Mouse (Mus musculus) macrophage (primary cell): ENCODE data around the gene Zfp759. TPM values are rescaled to one million over a fixed set of nuclear protein-coding genes. Genes with fewer than 3 reads are reported as not detected.
"Not testable (repeated sequence)": the region's sequence is repeated elsewhere in the genome, so short reads cannot be mapped to it uniquely, and the experiment has no call there.

Experiments used
- H3K27ac ChIP-seq: fragments of 350-480 bp; formaldehyde crosslinking; 2 replicates; pipeline ENCODE4 v1.9.0; 2021
- H3K36me3 ChIP-seq: fragments of 350-480 bp; formaldehyde crosslinking; 2 replicates; pipeline ENCODE4 v1.9.0; 2021; ENCODE audit errors: inconsistent target
- H3K4me3 ChIP-seq: fragments of 350-480 bp; formaldehyde crosslinking; 2 replicates; pipeline ENCODE4 v1.9.0; 2021; ENCODE audit errors: inconsistent target
- H3K79me2 ChIP-seq: fragments of 350-480 bp; formaldehyde crosslinking; 2 replicates; pipeline ENCODE4 v1.9.0; 2021; ENCODE audit errors: inconsistent target
- WGBS: methylation state at CpG from one replicate; pipeline ENCODE4 v1.1.7; 2026; ENCODE audit warnings: inconsistent platforms; ENCODE audit not compliant: missing documents; 5-methylcytosine and 5-hydroxymethylcytosine counted together
- polyA plus RNA-seq: library from polyadenylated mRNA; stranded (reverse); fragments of 250-400 nt; gene quantifications from 3 replicates; pipeline ENCODE4 v1.2.4, GENCODE M21; 2018; ENCODE audit warnings: inconsistent platforms
- total RNA-seq, 78 experiments: library from RNA; depleted of rRNA; stranded (reverse); fragments of 250-400 nt; gene quantifications; 1 replicate in 9 of 78; 2 replicates in 24 of 78; 3 replicates in 43 of 78; 4 replicates in 2 of 78; pipeline ENCODE4 v1.2.4; 2018; ENCODE audit warnings: inconsistent platforms in 56 of 78

Zfp759 gene
- 1 to 10 TPM in 20 of 26 experiments, under 1 TPM in 5, not detected in 1; 0.36 to 9.4 (median 2.8) TPM for total RNA-seq (2018; cell fraction: chromatin; rRNA removed)
- 1 to 10 TPM in 19 of 26 experiments, under 1 TPM in 7; 0.28 to 3.7 (median 2.6) TPM for total RNA-seq (2018; cell fraction: cytosol; rRNA removed)
- total RNA-seq (2018; cell fraction: nucleus; rRNA removed) = 1 to 10 TPM in 16 of 26 experiments, under 1 TPM in 9, not detected in 1; 0.19 to 9.6 (median 1.5) TPM
- polyA plus RNA-seq = 1.9 to 4.9 TPM (median 2.7 TPM) in 3 replicates

GRCm38 (mm10) chr13:67121360-67121759 lies at the start of gene Zfp759:
Zfp759 (plus strand) TSS chr13:67121660.
- not testable (repeated sequence) for H3K27ac ChIP-seq, H3K4me3 ChIP-seq, H3K79me2 ChIP-seq, H3K36me3 ChIP-seq

- Histone ChIP-seq H3K36me3 (peaks cover 32% of the 10 kb centered on the region), H3K79me2 (no peaks in the 10 kb centered on the region), H3K4me3 (no peak overlapping the region), H3K27ac (no peak overlapping the region)
- WGBS = 92% methylated on average over 2 of the region's 2 CpGs
Measured at GRCm38 (mm10) chr13:67072786-67073185, 48.7 kb upstream of the Zfp759 start.

- 100% methylated on average over 2 of the region's 2 CpGs for WGBS
- Histone ChIP-seq H3K4me3 (no peak overlapping the region), H3K36me3 (peaks cover 13% of the 10 kb centered on the region; the same call in 1 of the 2 replicates)
Measured at GRCm38 (mm10) chr13:67077244-67077643, 44.2 kb upstream of the Zfp759 start.

GRCm38 (mm10) chr13:67081142-67081713 lies 40.2 kb upstream of the Zfp759 start:
- no peaks in the 10 kb centered on the region for H3K36me3 ChIP-seq
- peak overlapping the region; percentile 69 for H3K27ac ChIP-seq
- H3K4me3 ChIP-seq = peak overlapping the region; percentile 48
- under 1% methylated on average over 23 of the region's 24 CpGs for WGBS
- H3K79me2 ChIP-seq = no peaks in the 10 kb centered on the region

More at GRCm38 (mm10) chr13:67077244-67077643, 44.2 kb upstream of the Zfp759 start:
- Histone ChIP-seq H3K27ac (no peak overlapping the region), H3K79me2 (no peaks in the 10 kb centered on the region)

GRCm38 (mm10) chr13:67081946-67082345 lies 39.5 kb upstream of the Zfp759 start:
- Histone ChIP-seq H3K27ac (peak overlapping the region; percentile 69), H3K4me3 (peak overlapping the region; percentile 48; the same call in 1 of the 2 replicates), H3K36me3 (no peaks in the 10 kb centered on the region), H3K79me2 (no peaks in the 10 kb centered on the region)
- WGBS = 50% methylated on average over 1 of the region's 1 CpGs

GRCm38 (mm10) chr13:67090154-67090553 lies 31.3 kb upstream of the Zfp759 start:
- H3K4me3 ChIP-seq = no peak overlapping the region
- 100% methylated on average over 1 of the region's 1 CpGs for WGBS

GRCm38 (mm10) chr13:67097876-67098275 lies 23.6 kb upstream of the Zfp759 start, which contains the start of gene Zfp708:
Zfp708 (minus strand) TSS chr13:67097976.
- H3K36me3 ChIP-seq = no peaks in the 10 kb centered on the region
- WGBS = 96% methylated on average over 10 of the region's 10 CpGs

More at GRCm38 (mm10) chr13:67090154-67090553, 31.3 kb upstream of the Zfp759 start:
- H3K36me3 ChIP-seq = no peaks in the 10 kb centered on the region
- H3K79me2 ChIP-seq = no peaks in the 10 kb centered on the region
- no peak overlapping the region for H3K27ac ChIP-seq

GRCm38 (mm10) chr13:67107681-67108080 lies 13.8 kb upstream of the Zfp759 start:
- H3K36me3 ChIP-seq = no peaks in the 10 kb centered on the region
- H3K27ac ChIP-seq = peak overlapping the region; percentile 80
- H3K79me2 ChIP-seq = peaks cover 9% of the 10 kb centered on the region; the same call in 1 of the 2 replicates
- WGBS = 63% methylated on average over 9 of the region's 9 CpGs
- H3K4me3 ChIP-seq = peak overlapping the region; percentile 82

More at GRCm38 (mm10) chr13:67097876-67098275, 23.6 kb upstream of the Zfp759 start, which contains the start of gene Zfp708:
- no peak within 1 kb of the TSS for H3K27ac ChIP-seq
- H3K79me2 ChIP-seq = no peaks in the 10 kb centered on the region
- no peak within 1 kb of the TSS for H3K4me3 ChIP-seq

GRCm38 (mm10) chr13:67108194-67108820 lies 13.2 kb upstream of the Zfp759 start, which contains the start of gene Gm28557:
Gm28557 (minus strand) TSS chr13:67108604.
- Histone ChIP-seq H3K27ac (peak within 1 kb of the TSS; percentile 80), H3K79me2 (peaks cover 9% of the 10 kb centered on the region; the same call in 1 of the 2 replicates)
- 0% methylated on average over 17 of the region's 17 CpGs for WGBS

GRCm38 (mm10) chr13:67108821-67109206 lies 12.6 kb upstream of the Zfp759 start:
- Histone ChIP-seq H3K4me3 (peak overlapping the region; percentile 82), H3K36me3 (no peaks in the 10 kb centered on the region), H3K27ac (peak overlapping the region; percentile 80; the same call in 1 of the 2 replicates), H3K79me2 (peaks cover 9% of the 10 kb centered on the region; the same call in 1 of the 2 replicates)
- WGBS = 6% methylated on average over 9 of the region's 9 CpGs

More at GRCm38 (mm10) chr13:67108194-67108820, 13.2 kb upstream of the Zfp759 start, which contains the start of gene Gm28557:
- Histone ChIP-seq H3K36me3 (no peaks in the 10 kb centered on the region), H3K4me3 (peak within 1 kb of the TSS; percentile 82)

GRCm38 (mm10) chr13:67112096-67112495 lies 9.4 kb upstream of the Zfp759 start:
- peaks cover 8% of the 10 kb centered on the region; the same call in 1 of the 2 replicates for H3K79me2 ChIP-seq
- no peak overlapping the region for H3K27ac ChIP-seq
- no peak overlapping the region for H3K4me3 ChIP-seq
- no peaks in the 10 kb centered on the region for H3K36me3 ChIP-seq
- 84% methylated on average over 12 of the region's 12 CpGs for WGBS

GRCm38 (mm10) chr13:67113287-67113686 lies 8.2 kb upstream of the Zfp759 start:
- Histone ChIP-seq H3K27ac (no peak overlapping the region), H3K36me3 (no peaks in the 10 kb centered on the region), H3K4me3 (no peak overlapping the region), H3K79me2 (no peaks in the 10 kb centered on the region)
- 90% methylated on average over 2 of the region's 2 CpGs for WGBS

GRCm38 (mm10) chr13:67116163-67116562 lies 5.3 kb upstream of the Zfp759 start, which contains the start of gene Rslcan18:
Rslcan18 (minus strand) TSS chr13:67116263.
- not testable (repeated sequence) for H3K36me3 ChIP-seq, H3K4me3 ChIP-seq, H3K79me2 ChIP-seq, H3K27ac ChIP-seq
- 96% methylated on average over 8 of the region's 8 CpGs for WGBS

- no peaks in the 10 kb centered on the region for H3K36me3 ChIP-seq
- no peak overlapping the region for H3K4me3 ChIP-seq
- no peak overlapping the region for H3K27ac ChIP-seq
- no peaks in the 10 kb centered on the region for H3K79me2 ChIP-seq
- 100% methylated on average over 1 of the region's 1 CpGs for WGBS
Measured at GRCm38 (mm10) chr13:67124460-67124859, 3.0 kb downstream of the Zfp759 start.
